Mouse (Mus musculus) spleen, postnatal 14 days (tissue): ENCODE measurements around the gene Car4.

Experiments used
- DNase-seq, 2 experiments: peaks; one replicate each; pipeline ENCODE4 v3.0.0; 2021 to 2022; ENCODE audit warnings: low spot score in 2 of 2

The Car4 gene

DNA sequence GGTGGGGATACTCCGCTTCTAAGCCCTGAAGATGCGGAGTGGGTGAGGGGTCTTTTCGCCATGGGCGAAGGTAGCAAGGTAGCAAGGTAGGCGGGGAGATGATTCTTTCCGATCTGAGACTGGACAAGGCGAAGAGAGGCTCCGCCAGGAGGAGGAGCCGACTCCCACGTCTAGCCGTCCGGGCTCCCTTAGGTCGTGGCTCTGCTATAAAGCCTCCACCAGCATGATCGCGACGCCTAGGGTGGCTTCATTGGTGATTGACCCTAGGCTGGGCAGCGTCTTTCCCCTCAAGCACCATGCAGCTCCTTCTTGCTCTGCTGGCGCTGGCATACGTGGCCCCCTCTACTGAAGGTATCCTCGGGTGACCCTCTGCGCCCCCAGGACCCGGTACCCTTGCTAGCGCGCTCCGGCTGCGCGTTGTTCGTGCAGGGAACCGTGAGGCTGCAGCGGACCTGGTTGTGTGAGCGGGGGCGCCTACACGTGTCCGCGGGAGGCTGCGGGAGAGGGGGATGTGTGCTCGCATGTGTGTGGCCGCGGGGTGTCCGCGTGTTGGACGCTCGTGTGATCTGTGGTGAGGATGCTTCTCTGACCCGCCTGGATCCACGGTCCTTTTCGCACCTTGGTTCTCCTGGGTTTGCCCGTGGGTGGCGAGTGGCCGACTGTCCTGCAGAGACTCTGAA, at the start of gene Car4:
Car4 (plus strand) TSS at position 196 of the 680 bp plus-strand sequence.
- no peak for DNase-seq

DNA sequence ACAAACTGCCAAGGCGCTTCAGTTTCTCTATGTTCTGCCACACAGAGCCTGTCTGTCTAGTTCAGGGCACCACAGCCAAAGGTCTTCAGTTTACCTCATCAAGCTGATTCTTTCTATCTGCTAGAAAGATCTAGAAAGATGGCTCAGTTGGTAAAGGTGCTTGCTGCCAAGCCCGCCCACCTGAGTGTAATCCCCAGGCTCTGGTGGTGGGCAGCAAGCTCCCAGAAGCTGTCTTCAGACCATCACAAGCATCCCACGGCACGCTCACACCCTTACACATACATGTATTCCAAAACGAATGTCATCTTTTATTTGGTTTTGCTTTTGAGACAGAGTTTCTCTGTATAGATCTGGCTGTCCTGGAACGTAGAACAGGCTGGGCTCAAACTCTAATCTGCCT, 49.1 kb upstream of the Car4 start:
- no peak for DNase-seq

DNA sequence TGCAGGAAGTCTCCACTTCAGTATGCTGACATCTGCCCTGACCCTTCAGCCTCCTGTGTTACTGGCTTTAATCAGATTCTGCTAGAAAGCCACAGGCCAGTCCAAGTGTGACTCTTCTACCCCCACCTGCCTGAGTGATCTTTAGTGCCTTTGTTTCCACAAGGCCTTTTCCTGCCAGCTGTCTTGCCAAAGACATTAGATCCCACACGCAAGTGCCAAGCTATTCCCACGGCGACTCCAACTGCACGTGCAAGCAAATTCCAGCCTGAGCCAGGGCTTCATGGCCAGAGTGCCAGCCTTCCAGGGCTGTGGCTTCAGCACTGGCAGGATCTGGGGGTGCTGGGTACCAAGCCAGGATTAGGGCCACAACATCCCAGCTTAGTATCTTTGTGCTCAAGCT, 47.2 kb upstream of the Car4 start:
- no peak for DNase-seq

DNA sequence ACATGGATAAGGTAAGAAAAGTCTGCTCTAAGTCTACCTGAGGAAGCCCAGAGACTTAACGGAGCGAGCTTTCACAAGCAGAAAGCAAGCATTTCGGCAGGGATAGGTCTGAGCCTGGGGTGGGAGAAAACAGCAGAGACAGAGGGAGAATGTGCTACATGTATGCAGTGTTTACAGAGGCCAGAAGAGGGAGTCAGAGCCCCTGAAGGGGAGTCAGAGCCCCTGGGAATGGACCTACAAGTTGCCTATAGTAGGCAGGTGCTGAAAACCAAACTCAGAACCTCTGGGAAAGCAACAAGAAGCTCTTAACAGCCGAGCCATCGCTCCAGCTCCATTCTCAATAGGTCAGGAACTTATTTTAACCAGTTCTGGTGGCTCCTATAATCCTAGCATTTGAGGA, 42.9 kb upstream of the Car4 start:
- DNase-seq: no peak

DNA sequence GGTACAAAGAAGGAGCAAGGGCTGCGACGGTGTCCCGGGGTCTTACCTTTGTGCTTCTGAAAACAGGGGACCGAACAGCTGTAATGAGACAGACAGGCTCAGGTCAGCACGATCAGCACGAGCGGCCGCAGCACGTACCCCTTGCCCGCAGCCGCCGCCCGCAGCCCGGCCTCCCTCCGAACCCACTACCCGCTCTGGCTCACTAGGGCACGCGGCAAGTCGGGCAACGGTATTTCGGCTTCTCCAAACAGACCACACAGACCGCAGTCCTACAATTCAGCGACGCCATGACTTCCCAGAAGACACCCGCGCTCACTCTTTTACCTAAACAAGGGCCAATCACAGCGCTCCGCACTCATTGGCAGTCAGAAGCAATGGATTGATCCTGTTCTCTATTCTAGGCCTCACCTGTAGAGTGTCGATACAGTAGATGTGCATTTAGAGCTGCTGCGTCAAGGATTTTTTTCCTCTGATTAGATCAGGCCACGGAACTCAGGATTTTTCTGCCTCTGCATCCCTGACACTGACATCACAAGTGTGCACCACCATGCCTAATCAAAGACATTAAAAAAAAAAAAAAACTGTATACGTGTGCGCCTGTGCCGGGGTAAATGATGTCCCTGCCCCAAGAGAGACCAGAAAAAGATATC, 41.4 kb upstream of the Car4 start, which contains the start of gene Znhit3:
Znhit3 (minus strand) TSS at position 314 of the 650 bp plus-strand sequence.
- DNase-seq: peak; percentile 39 to 72

DNA sequence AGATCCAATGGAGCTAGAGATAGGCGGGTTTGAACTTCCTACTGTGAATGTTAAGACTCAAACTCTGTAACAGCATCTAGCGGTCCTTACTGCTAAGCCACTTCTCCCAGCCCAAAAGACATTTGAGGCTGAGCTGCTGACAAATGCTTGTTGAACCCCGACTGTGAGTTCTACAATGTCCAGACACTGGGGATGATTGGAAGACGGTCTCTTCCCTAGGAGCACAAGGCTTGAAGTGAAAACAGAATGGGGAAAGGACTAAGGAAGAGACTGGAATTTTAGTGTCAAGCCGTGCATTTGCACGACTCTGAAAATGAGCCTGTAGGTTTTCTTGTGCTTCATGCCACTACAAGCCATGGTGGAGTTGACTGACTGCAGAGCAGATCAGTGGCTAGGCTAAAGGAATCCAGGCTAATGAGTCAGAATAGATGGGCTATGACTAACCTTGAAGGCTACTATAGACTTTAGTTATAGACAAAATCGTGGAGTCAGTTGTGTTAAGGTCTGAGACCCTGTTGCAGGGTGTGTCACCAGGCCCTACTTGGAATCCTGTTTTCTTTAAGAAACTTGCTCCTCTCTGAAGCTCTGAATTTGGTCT, 40.8 kb upstream of the Car4 start:
- no peak for DNase-seq

DNA sequence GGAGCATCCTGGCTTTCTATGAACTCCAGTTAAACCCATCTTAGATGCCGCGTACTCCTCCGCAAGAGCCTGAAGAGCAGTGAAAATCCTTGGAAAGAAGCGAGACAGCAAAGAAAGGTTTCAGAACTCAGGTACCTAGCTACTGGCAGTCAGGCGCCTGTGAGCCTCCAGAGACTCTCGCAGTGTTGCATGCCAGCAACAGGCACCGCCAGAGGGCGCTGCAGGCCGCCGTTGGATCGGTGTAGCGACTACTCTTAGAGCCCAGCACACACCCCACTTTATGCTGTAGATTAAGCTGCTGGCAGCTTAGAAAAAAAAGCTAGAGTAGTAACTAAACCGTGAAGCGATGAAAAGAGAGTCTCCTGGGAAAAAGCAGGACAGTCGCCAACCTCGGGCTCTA, 39.2 kb upstream of the Car4 start:
- peak; percentile 78 to 88 for DNase-seq

DNA sequence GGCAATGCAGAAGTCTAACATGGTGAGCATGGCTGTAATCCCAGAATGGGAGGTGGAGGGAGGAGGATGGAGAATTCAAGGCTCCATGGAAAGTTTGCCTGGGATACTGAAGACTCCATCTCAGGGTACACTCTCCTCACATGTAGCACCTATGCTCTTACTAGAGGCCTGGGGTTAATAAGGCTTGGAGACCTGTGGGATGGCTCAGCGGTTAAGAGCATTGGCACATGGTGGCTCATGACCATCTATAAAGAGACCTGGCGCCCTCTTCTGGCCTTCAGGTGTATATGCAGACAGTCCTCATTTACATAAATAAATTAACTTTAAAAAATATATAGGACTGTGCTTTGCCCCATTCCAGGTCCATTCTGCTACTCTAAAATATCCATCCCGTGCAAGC, 38.3 kb upstream of the Car4 start:
- peak in 1 of 2 experiments; percentile 43 for DNase-seq

DNA sequence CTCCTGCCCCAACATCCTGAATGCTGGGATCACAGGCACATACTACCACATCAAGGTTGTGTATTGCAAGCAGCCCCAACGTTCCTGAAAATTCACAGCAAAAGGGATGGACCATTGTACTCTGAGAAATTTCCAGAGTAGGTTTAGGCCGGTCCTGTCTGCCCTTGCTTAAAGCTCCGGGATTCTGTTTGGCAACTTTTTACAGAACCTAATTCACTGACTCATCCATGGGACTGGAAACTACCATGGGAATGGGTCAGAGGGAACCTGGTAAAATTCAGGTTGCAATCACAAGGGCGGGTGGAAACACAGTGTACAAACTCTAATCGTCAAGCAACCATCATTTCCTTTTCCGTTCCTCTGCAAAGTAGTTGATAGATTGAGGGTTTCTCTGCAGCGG, 37.6 kb upstream of the Car4 start:
- no peak for DNase-seq

DNA sequence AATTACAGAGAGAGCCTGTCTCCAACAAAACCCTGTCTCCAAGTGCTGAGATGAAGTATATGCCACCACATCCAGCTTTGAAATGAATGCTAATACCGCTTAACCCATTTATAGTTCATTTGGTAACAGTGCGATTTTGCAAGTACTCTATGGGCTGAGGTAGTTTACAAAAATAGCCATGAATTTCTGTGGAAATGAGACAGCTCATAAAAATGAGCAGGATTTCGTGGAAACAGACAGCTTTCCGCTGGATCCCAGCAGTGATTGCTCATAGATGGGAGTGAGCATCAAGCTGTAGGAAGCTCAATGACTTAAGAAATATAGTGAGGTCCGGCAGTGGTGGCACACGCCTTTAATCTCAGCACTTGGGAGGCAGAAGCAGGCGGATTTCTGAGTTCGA, 36.6 kb upstream of the Car4 start:
- DNase-seq: no peak

DNA sequence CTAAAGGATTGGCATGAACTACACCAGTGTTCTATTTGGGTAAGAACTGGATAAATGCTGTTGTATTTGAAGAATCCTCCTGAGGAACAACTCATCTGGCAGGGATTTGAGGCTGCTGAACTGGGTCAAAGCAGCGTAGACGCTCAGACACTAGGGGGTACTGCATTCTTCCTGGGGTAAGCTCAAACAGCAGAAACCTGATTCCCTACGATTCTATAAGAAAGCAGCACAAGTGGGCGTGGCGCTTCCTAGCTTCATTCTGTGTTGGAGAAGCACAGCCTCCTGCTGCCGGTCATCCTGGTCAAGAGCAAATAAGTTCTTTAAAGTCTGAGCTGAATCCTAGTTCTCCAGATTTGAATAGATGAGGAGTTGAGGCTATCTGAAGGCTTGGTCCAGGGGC, 25.3 kb upstream of the Car4 start:
- no peak for DNase-seq

DNA sequence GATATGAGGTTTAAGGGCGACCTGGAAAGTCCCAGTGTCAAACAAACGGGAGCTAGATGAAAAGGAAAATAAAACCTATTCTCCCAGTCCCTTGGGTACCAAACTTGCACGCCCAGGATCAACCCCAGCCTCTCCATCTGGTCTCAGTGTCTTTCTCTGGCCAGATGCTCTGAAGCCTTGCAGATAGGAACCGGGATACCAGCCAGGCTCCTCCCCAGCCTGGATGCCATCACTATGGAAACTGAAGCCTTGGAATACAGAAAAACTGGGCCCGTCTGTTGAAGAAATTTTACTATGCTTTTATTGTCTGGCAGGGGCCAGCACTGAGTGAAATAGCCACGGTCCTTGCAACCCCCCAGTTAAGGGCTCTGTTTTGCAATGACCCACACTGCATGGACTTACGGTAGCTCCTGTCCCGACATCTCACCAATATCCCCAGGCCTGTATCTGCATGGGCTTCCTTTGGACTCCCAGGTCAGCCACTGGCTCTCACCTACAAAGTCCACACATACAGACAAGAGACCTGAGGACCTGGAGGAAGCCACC, 18.0 kb upstream of the Car4 start:
- no peak for DNase-seq

DNA sequence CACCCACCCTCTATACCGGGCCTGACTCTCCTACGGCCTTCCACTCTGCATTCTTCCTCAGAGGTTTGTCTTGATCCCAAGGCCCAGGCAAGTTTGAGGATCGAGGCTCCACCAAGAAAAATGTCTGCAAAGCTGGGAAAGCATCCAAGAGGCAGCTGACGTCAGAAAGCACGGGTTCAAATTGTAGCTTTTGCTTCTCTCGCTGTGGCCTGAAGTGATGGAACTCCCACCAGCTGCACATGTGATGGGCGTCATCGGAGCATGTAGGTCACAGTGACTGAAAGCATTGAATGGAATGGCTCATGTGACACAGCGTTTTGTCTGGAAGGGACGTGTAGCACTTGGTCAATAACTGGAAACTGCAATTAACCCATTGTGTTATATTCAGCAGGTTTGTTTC, 17.4 kb upstream of the Car4 start:
- DNase-seq: no peak

DNA sequence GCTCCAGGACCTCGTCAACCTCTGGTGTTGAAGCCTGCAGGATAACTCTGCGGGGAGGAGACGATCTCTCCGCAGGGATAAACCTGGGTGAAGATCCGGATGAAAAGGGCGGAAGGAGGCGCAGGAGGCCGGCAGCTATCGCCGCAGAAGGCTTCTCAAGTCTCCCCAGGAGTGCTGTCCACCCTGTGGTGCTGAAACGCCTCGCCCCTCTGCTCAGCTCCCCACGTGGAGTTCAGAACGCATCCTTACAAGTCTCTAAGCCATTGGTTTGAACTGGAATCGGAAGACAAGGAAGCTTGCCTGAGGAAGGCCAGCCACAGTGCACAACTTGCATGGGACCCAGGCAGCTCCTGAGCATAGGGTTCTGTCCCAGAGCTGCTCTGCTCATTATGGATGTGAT, 13.6 kb upstream of the Car4 start:
- DNase-seq: peak in 1 of 2 experiments; percentile 26

DNA sequence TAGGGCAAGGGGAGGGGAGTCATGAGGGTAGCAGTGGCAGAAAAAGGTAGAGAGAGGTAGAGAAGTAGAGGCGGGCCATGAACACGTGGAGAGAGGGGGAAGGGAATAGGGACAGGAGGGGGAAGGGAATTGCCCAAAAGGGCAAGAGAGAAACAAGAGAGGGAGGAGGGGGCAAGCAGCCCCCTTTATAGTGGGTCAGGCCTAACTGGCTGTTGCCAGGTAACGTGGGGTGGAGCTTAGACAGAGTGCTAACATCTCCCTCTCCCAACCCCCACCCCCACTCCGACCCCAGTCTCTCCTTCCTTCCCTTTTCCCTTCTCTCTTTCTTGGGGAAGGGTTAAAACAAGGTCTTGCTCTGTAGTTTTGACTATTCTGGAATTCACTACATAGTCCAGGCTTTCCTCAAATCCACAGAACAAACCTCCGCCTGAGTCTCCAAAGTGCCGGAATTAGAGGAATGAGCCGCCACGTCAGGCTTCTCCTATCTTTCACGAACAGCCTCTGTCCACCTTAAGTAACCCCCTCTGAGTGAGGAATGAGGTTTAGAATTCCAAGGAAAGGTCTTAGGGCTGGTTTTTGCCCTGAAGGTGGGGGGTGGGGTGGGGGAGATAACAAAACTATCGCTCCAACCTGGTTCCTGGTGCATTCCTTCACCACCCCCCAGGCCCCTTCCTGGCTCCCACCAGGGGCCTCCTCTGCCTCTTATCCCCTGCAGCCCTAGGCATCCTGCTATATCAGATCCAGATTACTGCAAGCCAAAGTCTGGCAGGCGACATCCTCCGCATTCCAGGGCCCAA, 12.7 kb upstream of the Car4 start:
- no peak for DNase-seq

DNA sequence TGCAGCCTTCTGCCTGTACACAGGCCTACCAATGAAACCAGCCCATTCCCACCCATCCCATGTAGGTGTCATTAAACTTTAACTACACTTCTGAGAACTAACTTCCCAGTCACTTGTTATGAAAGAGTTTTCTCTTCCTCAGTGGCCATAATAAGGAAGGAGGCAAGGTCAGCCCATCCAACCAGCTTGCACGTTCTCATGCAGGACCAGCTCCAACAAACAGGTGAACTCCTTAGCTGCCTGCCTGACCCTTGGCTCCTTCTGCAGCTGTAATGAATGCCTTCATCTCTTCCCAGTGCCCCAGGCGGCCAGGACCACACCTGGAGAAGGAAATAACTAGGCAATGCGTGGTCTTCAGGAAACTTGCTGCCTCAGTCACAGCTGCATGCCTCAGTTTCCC, 11.7 kb upstream of the Car4 start:
- DNase-seq: no peak

DNA sequence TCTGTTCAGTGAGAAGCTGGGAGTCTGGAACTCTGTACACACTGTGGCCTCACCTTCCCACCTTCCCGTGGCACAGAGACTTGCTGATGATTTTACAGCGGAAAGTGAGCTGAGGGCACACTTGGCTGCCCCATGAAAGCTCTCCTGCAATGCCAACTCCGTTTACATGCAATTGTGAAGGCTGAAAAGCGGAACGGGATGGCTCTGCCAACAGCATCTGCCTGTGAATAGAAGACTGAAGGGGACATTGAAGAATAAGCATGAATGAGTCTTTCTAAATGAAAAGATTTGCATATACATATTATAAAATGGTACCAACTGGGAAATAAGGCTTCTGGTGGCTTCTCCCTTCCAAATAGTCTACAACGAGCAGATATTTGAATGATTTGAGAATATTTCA, 10.4 kb upstream of the Car4 start:
- DNase-seq: no peak

DNA sequence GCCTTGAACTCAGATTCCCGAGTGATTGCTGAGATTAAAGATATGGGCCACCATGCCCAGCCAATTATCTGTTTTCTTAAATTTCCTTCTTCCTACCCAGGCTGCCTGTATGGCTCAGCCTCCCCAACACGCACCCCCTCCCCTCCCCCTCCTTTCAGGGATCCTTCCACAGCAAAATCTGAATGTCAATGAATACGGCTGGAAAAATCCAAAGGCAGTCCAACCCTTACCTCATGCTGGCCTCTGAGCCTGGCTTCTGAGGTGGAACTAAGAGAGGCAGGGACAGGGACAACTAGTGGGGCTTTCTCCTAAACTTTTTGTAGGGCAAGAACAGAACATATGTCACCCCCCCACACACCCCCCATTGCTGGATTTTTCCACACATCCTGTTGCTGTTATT, 9.5 kb upstream of the Car4 start:
- no peak for DNase-seq

DNA sequence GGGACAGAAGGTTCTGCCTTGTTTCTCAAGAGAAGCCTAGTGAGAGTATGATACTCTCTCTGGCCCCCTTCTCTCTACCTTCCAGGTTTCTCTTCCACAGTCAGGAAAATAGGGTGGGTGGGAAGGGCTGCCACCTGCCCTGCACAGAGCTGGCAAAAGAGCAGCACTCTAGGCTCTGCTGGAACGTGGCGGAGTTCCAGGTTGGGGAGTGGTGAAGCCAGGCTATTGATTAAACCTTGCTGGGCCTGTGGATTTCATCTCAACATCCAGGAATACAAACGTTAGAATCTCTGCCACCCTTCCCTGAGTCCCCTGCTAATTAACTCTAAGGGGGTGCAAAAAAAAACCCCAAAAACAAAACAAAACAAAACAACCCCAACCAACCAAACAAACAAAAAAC, 9.1 kb upstream of the Car4 start:
- DNase-seq: no peak

DNA sequence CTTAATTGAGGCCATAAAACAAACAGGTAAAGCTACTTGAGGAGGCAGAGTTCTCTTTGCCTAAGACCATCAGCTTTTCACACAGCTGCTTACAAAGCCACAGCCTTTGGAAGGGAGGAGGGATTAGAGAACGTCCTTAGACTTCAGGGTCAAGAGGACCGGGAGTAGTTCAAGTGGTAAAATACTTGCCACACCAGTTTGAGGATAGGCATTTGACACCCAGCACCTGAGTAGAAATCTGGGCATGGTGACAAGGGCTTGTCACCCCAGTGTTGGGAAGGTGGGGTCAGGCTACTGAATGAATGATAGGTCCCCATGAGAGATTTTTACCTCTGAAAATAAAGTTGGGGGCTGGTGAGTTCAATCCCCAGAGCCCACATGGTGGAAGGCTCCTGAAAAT, 5.0 kb upstream of the Car4 start:
- no peak for DNase-seq

DNA sequence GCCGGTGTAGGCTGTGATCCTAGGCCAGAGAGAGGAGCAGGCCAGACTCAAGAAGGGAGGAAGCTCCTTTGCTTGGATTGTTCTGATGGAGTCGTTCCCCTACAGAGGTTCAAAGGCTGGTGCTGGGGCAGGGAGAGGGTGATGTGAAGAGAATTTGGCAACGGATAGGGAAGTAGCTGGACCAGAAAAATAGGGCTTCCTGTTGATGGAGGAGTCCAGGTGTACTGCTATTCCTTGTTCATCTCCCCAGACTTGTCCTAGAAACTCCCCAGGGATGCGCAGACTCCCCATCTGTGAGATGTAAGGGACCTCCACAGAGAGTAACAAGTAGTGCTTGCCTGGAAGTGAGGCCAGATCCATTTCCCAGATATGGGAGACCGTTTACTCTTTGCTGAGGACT, 1.2 kb upstream of the Car4 start:
- no peak for DNase-seq

DNA sequence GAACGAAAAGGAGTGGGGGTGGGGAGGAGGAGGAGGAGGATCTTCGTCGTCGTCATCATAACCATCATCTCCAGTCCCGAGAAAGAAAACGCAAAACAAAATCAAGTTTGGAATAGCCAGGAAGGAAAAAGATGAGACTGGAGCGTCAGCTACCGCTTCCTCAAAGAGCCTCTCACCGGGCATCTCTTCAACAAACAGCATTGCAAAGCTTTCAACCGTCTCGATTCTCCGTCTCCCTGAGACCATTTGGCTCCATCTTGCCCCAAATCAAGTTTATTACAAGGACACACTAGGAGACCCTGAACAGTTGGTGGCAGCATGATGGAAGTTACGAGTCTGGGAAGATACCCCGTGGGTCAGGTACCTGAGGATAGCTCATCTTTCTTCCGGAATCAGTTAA, 415 bp upstream of the Car4 start:
- no peak for DNase-seq
